Mouse (Mus musculus) lung, postnatal 25 days (tissue): ENCODE data around the gene Prune2.
A peak's percentile ranks its signal among the peaks of the same experiment; 100 is the strongest.
"Not testable (repeated sequence)": the region's sequence is repeated elsewhere in the genome, so short reads cannot be mapped to it uniquely, and the experiment has no call there.

Source experiments
- DNase-seq: peaks from one replicate; pipeline ENCODE4 v3.0.0; 2022; ENCODE audit warnings: low spot score

The Prune2 gene

GRCm38 (mm10) chr19:17130544-17130943 lies 174.6 kb downstream of the Prune2 start:
- no peak for DNase-seq

- DNase-seq: no peak
These were observed 181.0 kb downstream of the Prune2 start for GRCm38 (mm10) chr19:17136677-17137460.

DNA sequence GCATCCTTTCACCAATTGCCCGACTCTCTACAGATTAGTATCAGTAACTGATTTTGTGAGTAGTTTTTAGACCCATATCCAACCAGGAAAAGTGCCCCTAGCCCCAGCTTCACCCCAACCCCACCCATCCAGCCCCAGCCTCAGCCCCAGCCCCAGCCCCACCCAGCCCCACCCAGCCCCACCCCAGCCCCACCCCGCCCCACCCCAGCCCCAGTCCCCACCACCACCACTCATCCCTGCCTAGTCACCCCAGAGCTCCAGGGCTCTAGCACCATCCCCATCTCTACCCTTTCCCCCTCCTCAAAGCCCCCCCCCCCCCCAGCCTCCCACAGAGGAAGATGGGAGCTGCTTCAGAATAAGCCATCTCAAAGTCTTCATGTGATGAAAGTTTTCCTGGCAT lies 181.7 kb downstream of the Prune2 start:
- DNase-seq: no peak

- DNase-seq: no peak
These were observed 182.4 kb downstream of the Prune2 start for GRCm38 (mm10) chr19:17138144-17138915.

- DNase-seq: no peak
These were observed 184.3 kb downstream of the Prune2 start for GRCm38 (mm10) chr19:17140016-17140914.

DNA sequence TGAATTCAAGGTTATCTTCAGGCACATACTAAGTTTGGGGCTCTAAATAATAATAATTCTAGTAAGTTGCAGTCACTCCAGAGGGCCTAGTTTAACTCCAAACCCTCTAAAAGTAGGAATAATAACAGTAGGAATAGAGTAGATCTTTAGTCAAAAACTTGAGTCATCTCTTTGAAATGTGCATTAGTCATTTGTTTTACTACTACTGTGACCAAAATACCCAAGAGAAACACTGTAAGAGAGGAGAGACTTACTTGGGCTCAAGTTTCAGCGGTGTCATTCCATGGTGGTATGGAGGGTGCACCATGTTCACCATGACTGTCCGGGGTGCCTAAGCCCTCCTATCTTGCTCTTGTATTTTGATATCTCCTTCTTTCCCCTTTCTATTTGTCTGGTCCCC lies 187.3 kb downstream of the Prune2 start:
- no peak for DNase-seq

GRCm38 (mm10) chr19:17144205-17144604 lies 188.3 kb downstream of the Prune2 start:
- no peak for DNase-seq

DNA sequence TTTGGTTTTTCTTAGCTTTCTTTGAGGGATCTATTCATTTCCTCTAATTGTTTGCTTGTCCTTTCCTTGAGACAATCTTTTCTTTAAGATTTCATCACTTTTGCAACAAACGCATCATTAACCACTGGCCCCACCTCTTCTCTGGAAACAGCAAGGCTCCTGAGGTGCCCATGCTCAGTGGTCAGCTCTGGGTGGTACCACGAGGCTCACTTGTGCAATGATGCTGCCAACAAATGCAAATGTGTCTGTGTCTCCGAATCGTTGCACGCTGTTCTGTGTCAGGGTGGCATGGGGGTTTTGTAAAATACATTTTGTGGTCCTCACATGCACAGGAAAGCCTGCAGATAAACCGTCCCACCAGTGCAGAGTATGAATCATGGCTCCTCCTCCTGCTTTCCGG lies 194.1 kb downstream of the Prune2 start:
- DNase-seq: no peak

GRCm38 (mm10) chr19:17151781-17152180 lies 195.9 kb downstream of the Prune2 start:
- DNase-seq: no peak

DNA sequence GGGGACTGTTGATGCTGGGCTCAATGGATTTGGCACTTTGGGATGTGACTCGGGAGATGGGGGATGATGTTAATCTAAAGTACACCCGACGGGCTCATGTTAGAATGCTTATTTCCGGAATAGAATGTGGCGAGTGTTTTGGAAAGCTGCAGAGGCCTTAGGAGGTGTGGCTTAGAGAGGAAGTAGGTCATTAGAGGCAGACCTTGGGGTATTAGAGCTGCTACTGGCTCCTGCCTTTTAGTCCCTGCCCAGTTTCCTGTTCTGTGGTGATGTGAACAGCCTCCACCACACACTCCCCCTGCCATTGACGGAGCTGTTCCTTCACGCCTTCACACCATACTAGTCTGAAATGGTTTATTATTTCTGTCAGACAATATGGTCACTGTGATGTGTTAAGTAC lies 196.5 kb downstream of the Prune2 start:
- no peak for DNase-seq

DNA sequence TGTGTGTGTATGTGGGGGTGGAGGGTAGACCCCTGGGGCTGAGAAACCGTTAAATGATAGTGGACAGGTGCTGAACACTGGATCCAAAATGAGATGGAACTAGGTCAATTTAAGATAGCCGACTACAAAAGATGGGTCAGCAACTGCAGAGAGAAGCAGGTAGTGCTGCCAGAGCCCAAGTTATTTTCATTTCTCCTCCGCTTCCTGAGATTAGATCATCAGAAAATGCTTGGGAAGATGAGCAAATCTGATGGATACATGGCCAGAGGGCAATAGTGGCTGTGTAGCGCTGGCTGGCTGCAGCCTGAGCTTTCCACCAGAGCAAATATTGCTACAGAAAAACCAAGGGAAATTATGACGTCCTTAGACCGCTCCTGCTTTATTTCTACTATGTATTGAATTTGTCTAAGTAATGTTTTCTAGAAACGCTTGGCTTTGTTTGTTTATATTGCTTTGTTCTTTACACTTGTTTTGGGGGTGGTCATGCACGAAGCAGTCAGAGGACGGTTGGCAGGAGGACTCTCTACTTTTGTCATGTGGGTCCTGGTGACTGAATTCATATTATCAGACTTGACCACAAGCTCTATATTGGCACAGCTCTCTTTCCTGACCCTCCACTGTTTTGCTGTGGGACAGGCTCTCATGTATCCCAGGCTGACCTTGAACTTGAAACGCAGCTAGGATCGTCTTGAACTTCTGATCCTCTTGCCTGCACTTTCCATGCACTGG lies 198.2 kb downstream of the Prune2 start:
- no peak for DNase-seq

- no peak for DNase-seq
These were observed 199.3 kb downstream of the Prune2 start for GRCm38 (mm10) chr19:17155216-17155615.

GRCm38 (mm10) chr19:17159676-17160075 lies 203.8 kb downstream of the Prune2 start:
- no peak for DNase-seq

DNA sequence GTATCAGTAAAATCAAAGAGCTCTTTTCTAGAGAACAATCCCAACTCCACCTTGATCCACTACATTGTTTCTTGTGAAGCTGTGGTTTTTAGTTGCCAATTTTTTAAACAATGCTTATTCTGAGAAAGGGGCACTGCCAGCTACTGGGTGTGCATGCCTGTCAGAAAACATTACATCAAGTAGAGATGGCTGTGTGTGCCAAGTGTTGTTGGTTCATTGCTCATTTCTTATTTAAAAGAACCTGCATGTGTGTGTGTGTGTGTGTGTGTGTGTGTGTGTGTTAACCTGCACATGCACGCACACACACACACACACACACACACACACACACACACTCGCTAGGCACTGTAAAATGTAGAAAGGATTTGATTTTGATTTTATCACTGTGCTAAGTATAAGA lies 204.3 kb downstream of the Prune2 start:
- no peak for DNase-seq

DNA sequence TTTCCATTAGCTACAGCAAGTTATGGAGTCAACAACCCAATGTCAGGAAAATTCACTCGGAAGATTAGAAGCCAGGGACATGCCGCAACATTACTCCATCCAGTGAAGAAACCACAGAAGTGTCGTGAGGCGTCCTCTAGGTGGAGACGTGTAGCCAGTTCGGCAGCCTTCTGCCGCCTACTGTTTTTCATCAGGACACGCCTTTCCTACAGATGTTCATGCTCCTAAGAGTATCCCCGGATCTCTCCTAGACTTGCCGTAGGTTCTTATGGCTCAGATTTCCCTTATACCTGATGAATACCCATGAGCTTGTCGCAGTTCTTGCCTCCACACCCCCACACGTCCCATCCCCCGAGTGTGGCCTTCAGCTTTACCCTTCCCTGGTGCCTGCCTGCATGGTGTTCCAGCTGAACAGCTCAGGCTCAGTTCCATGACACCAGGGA lies 207.6 kb downstream of the Prune2 start:
- DNase-seq: peak; percentile 48

- DNase-seq: peak; percentile 24
These were observed 210.4 kb downstream of the Prune2 start for GRCm38 (mm10) chr19:17166288-17166687.

DNA sequence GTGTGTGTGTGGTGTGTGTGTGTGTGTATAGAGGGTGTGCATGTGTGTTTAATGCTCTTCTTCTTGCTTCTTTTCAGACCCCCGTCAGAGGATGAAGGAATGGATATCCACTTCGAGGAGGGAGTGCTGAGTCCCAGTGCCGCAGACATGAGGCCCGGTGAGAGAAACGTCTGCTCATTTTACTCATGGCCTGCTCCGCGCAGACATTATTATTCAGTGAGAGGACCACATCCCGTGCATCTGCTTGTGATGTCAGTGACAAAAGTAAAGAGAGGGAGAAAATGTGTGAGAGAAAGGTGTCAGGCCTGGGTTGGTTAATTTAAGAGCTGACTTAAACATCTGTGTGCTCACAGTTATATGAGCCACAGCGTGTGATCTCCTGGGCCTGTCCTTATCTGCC lies 212.3 kb downstream of the Prune2 start:
- no peak for DNase-seq

- no peak for DNase-seq
These were observed 213.8 kb downstream of the Prune2 start for GRCm38 (mm10) chr19:17169746-17170145.

GRCm38 (mm10) chr19:17174501-17174900 lies 218.6 kb downstream of the Prune2 start:
- not testable (repeated sequence) for DNase-seq

DNA sequence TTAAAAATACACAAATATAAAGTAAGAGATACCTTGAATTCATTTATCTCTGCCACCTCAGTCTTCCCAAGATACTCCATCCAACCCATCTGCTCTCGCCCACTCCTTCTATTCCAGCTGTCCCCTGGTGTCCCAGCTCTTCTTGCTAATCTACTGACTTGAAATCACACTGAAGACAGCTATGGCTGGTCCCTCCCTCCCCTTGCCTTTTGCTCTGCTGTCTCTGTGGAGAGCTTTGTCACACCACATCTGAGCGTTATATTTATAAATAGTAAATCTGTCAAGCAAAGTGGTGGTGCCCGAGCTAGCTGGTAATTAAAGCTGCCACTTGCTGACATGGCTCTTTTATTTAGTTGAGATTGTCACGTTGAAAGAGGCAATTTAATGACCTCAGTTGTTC lies 224.6 kb downstream of the Prune2 start:
- DNase-seq: no peak

- DNase-seq: no peak
These were observed 238.8 kb downstream of the Prune2 start for GRCm38 (mm10) chr19:17194730-17195129.

DNA sequence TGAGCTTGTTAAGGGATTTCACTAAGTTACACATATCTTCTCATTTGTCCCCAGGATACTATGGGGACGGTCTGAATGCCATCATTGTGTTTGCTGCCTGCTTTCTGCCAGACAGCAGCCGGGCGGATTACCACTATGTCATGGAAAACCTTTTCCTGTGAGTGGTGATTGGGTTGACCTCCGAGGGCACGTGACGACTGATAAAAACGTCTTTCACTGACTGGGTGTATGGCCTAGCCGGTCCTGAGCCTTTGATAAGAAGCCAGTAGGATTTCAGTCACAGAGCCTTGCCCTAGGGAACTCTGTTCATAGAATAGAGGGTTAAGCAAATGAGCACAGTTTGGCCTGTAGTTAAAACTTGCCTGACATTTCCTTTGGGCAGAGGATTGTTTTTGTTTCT lies 243.1 kb downstream of the Prune2 start:
- no peak for DNase-seq
